Mouse (Mus musculus): ENCODE results near the gene Tpx2. TPM values are rescaled to one million over a fixed set of nuclear protein-coding genes. Genes with fewer than 3 reads are reported as not detected.
A peak's percentile ranks its signal among the peaks of the same experiment; 100 is the strongest.

The Tpx2 gene
- polyA plus RNA-seq, 1 experiment from 2014 or later = 57.7 TPM

DNA sequence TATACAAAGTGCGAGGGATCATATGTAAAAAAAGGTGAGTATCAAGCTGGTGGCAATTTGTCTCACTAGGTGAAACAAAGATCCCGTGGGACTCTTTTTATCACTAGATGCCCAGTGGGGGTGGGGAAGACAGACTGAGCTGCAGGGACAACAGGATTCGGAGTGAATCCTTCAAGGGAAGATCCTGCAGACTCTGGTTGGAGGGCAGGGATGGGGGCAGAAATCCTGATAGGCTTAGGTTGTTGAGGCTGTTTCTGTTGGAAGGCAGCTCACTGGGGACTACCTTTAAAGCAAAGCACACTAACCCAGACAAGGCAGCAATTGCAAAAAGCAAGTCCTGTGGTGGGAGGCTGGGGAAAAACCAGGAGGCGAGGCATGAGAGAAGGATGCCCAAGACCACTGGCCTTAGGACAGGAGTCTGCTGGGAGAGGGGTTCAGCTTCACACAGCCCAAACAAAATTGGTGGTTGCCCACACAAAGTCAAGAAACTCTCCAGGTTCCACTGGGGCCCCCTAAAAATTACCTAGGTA lies 22.5 kb upstream of the Tpx2 start:
- Histone ChIP-seq H3K36me3 (ENCODE audit: control insufficient read depth, insufficient read depth) (peaks cover 17% of the 10 kb centered on the region), H3K4me3 (ENCODE audit: low read depth, low read length) (peak overlapping the region; percentile 88), H3K27ac (ENCODE audit: low read length) (peak overlapping the region; percentile 76), H3K9ac (ENCODE audit: low read depth, low read length) (peak overlapping the region; percentile 46), H3K27me3 (ENCODE audit: control insufficient read depth, insufficient read depth, low read depth, low read length) (no peaks in the 10 kb centered on the region), H3K4me2 (ENCODE audit: low read depth, low read length) (peak overlapping the region; percentile 75), H3K9me3 (replicated peaks; ENCODE audit: control insufficient read depth, low read length) (no peaks in the 10 kb centered on the region), H3K4me1 (ENCODE audit: control insufficient read depth, low read depth, low read length) (peaks cover 78% of the 10 kb centered on the region)
- ATAC-seq (ENCODE audit: low read depth) = no peak
- 46% methylated on average over 4 of the region's 4 CpGs for WGBS (ENCODE audit: insufficient replicate concordance)

- H3K9ac ChIP-seq (ENCODE audit: low read depth, low read length) = peak overlapping the region; percentile 46
- H3K4me3 ChIP-seq (ENCODE audit: low read depth, low read length) = peak overlapping the region; percentile 88
- peak overlapping the region; percentile 76 for H3K27ac ChIP-seq (ENCODE audit: low read length)
- WGBS (ENCODE audit: insufficient replicate concordance) = 52% methylated on average over 2 of the region's 2 CpGs
- peaks cover 12% of the 10 kb centered on the region for H3K36me3 ChIP-seq (ENCODE audit: control insufficient read depth, insufficient read depth)
- ATAC-seq (ENCODE audit: low read depth) = no peak
- H3K4me2 ChIP-seq (ENCODE audit: low read depth, low read length) = peak overlapping the region; percentile 75
- peaks cover 73% of the 10 kb centered on the region for H3K4me1 ChIP-seq (ENCODE audit: control insufficient read depth, low read depth, low read length)
- no peaks in the 10 kb centered on the region for H3K9me3 ChIP-seq (replicated peaks; ENCODE audit: control insufficient read depth, low read length)
- H3K27me3 ChIP-seq (ENCODE audit: control insufficient read depth, insufficient read depth, low read depth, low read length) = no peaks in the 10 kb centered on the region
These were observed 22.1 kb upstream of the Tpx2 start for GRCm38 (mm10) chr2:152825713-152826112.

GRCm38 (mm10) chr2:152826481-152826880 lies 21.3 kb upstream of the Tpx2 start:
- Histone ChIP-seq H3K27ac (ENCODE audit: low read length) (peak overlapping the region; percentile 96), H3K9ac (ENCODE audit: low read depth, low read length) (peak overlapping the region; percentile 98), H3K4me1 (ENCODE audit: control insufficient read depth, low read depth, low read length) (peaks cover 66% of the 10 kb centered on the region)

GRCm38 (mm10) chr2:152827321-152828010 lies 20.3 kb upstream of the Tpx2 start:
- Histone ChIP-seq H3K4me1 (ENCODE audit: control insufficient read depth, low read depth, low read length) (peaks cover 61% of the 10 kb centered on the region), H3K4me3 (ENCODE audit: low read depth, low read length) (peak overlapping the region; percentile 88), H3K4me2 (ENCODE audit: low read depth, low read length) (peak overlapping the region; percentile 75), H3K9me3 (replicated peaks; ENCODE audit: control insufficient read depth, low read length) (no peaks in the 10 kb centered on the region), H3K9ac (ENCODE audit: low read depth, low read length) (peak overlapping the region; percentile 98), H3K36me3 (ENCODE audit: control insufficient read depth, insufficient read depth) (peaks cover 6% of the 10 kb centered on the region), H3K27ac (ENCODE audit: low read length) (peak overlapping the region; percentile 96), H3K27me3 (ENCODE audit: control insufficient read depth, insufficient read depth, low read depth, low read length) (no peaks in the 10 kb centered on the region)
- 74% methylated on average over 8 of the region's 8 CpGs for WGBS (ENCODE audit: insufficient replicate concordance)
- ATAC-seq (ENCODE audit: low read depth) = no peak

More at GRCm38 (mm10) chr2:152826481-152826880, 21.3 kb upstream of the Tpx2 start:
- WGBS (ENCODE audit: insufficient replicate concordance) = 26% methylated on average over 3 of the region's 3 CpGs
- peak overlapping the region; percentile 88 for H3K4me3 ChIP-seq (ENCODE audit: low read depth, low read length)
- no peaks in the 10 kb centered on the region for H3K9me3 ChIP-seq (replicated peaks; ENCODE audit: control insufficient read depth, low read length)
- H3K27me3 ChIP-seq (ENCODE audit: control insufficient read depth, insufficient read depth, low read depth, low read length) = no peaks in the 10 kb centered on the region
- peaks cover 12% of the 10 kb centered on the region for H3K36me3 ChIP-seq (ENCODE audit: control insufficient read depth, insufficient read depth)
- peak overlapping the region; percentile 75 for H3K4me2 ChIP-seq (ENCODE audit: low read depth, low read length)
- no peak for ATAC-seq (ENCODE audit: low read depth)

- Histone ChIP-seq H3K36me3 (ENCODE audit: control insufficient read depth, insufficient read depth) (peaks cover 6% of the 10 kb centered on the region), H3K4me1 (ENCODE audit: control insufficient read depth, low read depth, low read length) (peaks cover 61% of the 10 kb centered on the region), H3K9ac (ENCODE audit: low read depth, low read length) (peak overlapping the region; percentile 98), H3K27me3 (ENCODE audit: control insufficient read depth, insufficient read depth, low read depth, low read length) (no peaks in the 10 kb centered on the region), H3K27ac (ENCODE audit: low read length) (peak overlapping the region; percentile 96), H3K4me2 (ENCODE audit: low read depth, low read length) (peak overlapping the region; percentile 75), H3K4me3 (ENCODE audit: low read depth, low read length) (peak overlapping the region; percentile 88), H3K9me3 (replicated peaks; ENCODE audit: control insufficient read depth, low read length) (no peaks in the 10 kb centered on the region)
- WGBS (ENCODE audit: insufficient replicate concordance) = 72% methylated on average over 4 of the region's 4 CpGs
- ATAC-seq (ENCODE audit: low read depth) = no peak
These were observed 19.8 kb upstream of the Tpx2 start for GRCm38 (mm10) chr2:152828011-152828370.

- Histone ChIP-seq H3K27ac (ENCODE audit: low read length) (peak overlapping the region; percentile 96), H3K27me3 (ENCODE audit: control insufficient read depth, insufficient read depth, low read depth, low read length) (no peaks in the 10 kb centered on the region), H3K9ac (ENCODE audit: low read depth, low read length) (peak overlapping the region; percentile 98), H3K9me3 (replicated peaks; ENCODE audit: control insufficient read depth, low read length) (no peaks in the 10 kb centered on the region), H3K36me3 (ENCODE audit: control insufficient read depth, insufficient read depth) (peaks cover 6% of the 10 kb centered on the region), H3K4me1 (ENCODE audit: control insufficient read depth, low read depth, low read length) (peaks cover 59% of the 10 kb centered on the region), H3K4me2 (ENCODE audit: low read depth, low read length) (peak overlapping the region; percentile 75), H3K4me3 (ENCODE audit: low read depth, low read length) (peak overlapping the region; percentile 88)
- WGBS (ENCODE audit: insufficient replicate concordance) = 33% methylated on average over 1 of the region's 1 CpGs
- no peak for ATAC-seq (ENCODE audit: low read depth)
These were observed 19.2 kb upstream of the Tpx2 start for GRCm38 (mm10) chr2:152828532-152828931.

DNA sequence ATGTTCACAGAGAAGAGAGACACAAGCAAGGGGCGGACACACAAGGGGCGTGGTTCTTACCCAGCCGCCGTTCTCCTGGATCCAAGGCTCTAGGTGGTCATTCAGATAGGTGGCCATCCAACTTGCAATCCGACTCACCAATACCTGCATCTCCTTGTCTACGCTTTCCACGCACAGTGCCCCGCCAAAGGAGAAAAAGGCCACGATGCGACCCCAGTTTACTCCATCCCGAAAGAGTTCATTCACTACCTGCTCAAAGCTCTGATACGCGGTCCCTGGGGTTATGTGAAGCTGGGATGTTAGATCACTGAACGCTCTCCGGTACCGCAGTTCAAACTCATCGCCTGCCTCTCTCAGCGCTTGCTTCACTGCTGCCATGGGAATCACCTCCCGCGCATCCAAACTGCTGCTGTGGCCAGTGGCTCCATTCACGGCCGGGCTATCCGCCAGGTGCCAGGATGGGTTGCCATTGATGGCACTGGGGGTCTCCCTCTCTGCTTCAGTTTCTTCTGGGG lies 18.3 kb upstream of the Tpx2 start:
- Histone ChIP-seq H3K9me3 (replicated peaks; ENCODE audit: control insufficient read depth, low read length) (no peaks in the 10 kb centered on the region), H3K4me3 (ENCODE audit: low read depth, low read length) (peak overlapping the region; percentile 88), H3K36me3 (ENCODE audit: control insufficient read depth, insufficient read depth) (peaks cover 3% of the 10 kb centered on the region), H3K4me2 (ENCODE audit: low read depth, low read length) (peak overlapping the region; percentile 75), H3K9ac (ENCODE audit: low read depth, low read length) (peak overlapping the region; percentile 98), H3K27me3 (ENCODE audit: control insufficient read depth, insufficient read depth, low read depth, low read length) (no peaks in the 10 kb centered on the region), H3K27ac (ENCODE audit: low read length) (peak overlapping the region; percentile 96), H3K4me1 (ENCODE audit: control insufficient read depth, low read depth, low read length) (peaks cover 50% of the 10 kb centered on the region)
- WGBS (ENCODE audit: insufficient replicate concordance) = 61% methylated on average over 23 of the region's 23 CpGs
- ATAC-seq (ENCODE audit: low read depth) = no peak

GRCm38 (mm10) chr2:152830021-152830921 lies 17.5 kb upstream of the Tpx2 start:
- Histone ChIP-seq H3K27me3 (ENCODE audit: control insufficient read depth, insufficient read depth, low read depth, low read length) (no peaks in the 10 kb centered on the region), H3K4me2 (ENCODE audit: low read depth, low read length) (peak overlapping the region; percentile 75), H3K4me3 (ENCODE audit: low read depth, low read length) (peak overlapping the region; percentile 88), H3K27ac (ENCODE audit: low read length) (peak overlapping the region; percentile 96), H3K9me3 (replicated peaks; ENCODE audit: control insufficient read depth, low read length) (no peaks in the 10 kb centered on the region), H3K9ac (ENCODE audit: low read depth, low read length) (peak overlapping the region; percentile 98), H3K4me1 (ENCODE audit: control insufficient read depth, low read depth, low read length) (peaks cover 46% of the 10 kb centered on the region), H3K36me3 (ENCODE audit: control insufficient read depth, insufficient read depth) (peaks cover 3% of the 10 kb centered on the region)
- WGBS (ENCODE audit: insufficient replicate concordance) = 1% methylated on average over 31 of the region's 31 CpGs
- peak; percentile 77 for ATAC-seq (ENCODE audit: low read depth)
